24 mouse cellular contexts compared by ENCODE assay signal in genomic region chr17:11617552-11617951, GRCm38 (mm10).
DNase-seq lines count a peak whose midpoint lies in the region; ATAC-seq and TF ChIP-seq lines count a peak whose summit lies in the region.
"Had no signal": no experiment of that assay in that cellular context is flagged by ENCODE, and none has a peak within 500 bp of the region (broad histone marks: within the 10 kb centered on the region; RNA-seq: fewer than 3 reads in every experiment).

No protein-coding gene starts in this region.

- peak; percentile 39 for DNase-seq in embryonic facial prominence, embryonic 11.5 days (ENCODE audit: low spot score)
- DNase-seq in embryonic facial prominence, embryonic 10.5 days (ENCODE audit: low spot score), result no peak
- DNase-seq in brain, embryonic 14.5 days (ENCODE audit: low read depth), result peak; percentile 46
- no peak for DNase-seq in forebrain, postnatal 0 days
- no peak for DNase-seq in kidney, postnatal 4 days
- DNase-seq: adrenal gland, adult 8-10 months; adrenal gland, postnatal 25 days; cerebellum, adult 11 months; cerebellum, adult 2 months; cerebellum, adult 9-11 months; cerebellum, postnatal 25 days; gastrocnemius, postnatal 25 days; heart, adult 2 months; heart, postnatal 14 days; heart, postnatal 4 days had no signal

- H3K4me1 ChIP-seq in embryonic facial prominence, embryonic 11.5 days (ENCODE audit: control insufficient read depth, insufficient read depth, low read length), result no peaks in the 10 kb centered on the region; the same call in 1 of the 2 replicates
- peaks cover 26% of the 10 kb centered on the region; the same call in 1 of the 2 replicates for H3K4me1 ChIP-seq in embryonic facial prominence, embryonic 10.5 days
- peaks cover 22% of the 10 kb centered on the region for H3K4me1 ChIP-seq in forebrain, embryonic 15.5 days
- peaks cover 4% of the 10 kb centered on the region; the same call in 1 of the 2 replicates for H3K4me1 ChIP-seq in forebrain, embryonic 12.5 days
- H3K4me1 ChIP-seq in forebrain, postnatal 0 days (ENCODE audit: insufficient read depth), result peaks cover 14% of the 10 kb centered on the region; the same call in 1 of the 2 replicates

- 78% methylated on average over 2 of the region's 2 CpGs for WGBS in embryonic facial prominence, embryonic 11.5 days
- WGBS in embryonic facial prominence, embryonic 10.5 days, result 84% methylated on average over 2 of the region's 2 CpGs
- WGBS in forebrain, embryonic 15.5 days, result 58% methylated on average over 2 of the region's 2 CpGs
- WGBS in forebrain, embryonic 12.5 days, result 80% methylated on average over 2 of the region's 2 CpGs
- WGBS in forebrain, postnatal 0 days, result 45% methylated on average over 2 of the region's 2 CpGs

- H3K4me3 ChIP-seq in embryonic facial prominence, embryonic 11.5 days (ENCODE audit: low read depth, low read length), result no peak overlapping the region
- H3K4me3 ChIP-seq in embryonic facial prominence, embryonic 10.5 days, result no peak overlapping the region
- H3K4me3 ChIP-seq in forebrain, embryonic 15.5 days, result no peak overlapping the region
- H3K4me3 ChIP-seq in forebrain, embryonic 12.5 days (replicated peaks), result no peak overlapping the region
- H3K4me3 ChIP-seq in forebrain, postnatal 0 days (ENCODE audit: low read depth, low read length), result no peak overlapping the region
- H3K4me3 ChIP-seq: heart, adult 2 months; heart, embryonic 10.5 days; heart, embryonic 13.5 days had no signal

- H3K36me3 ChIP-seq in embryonic facial prominence, embryonic 11.5 days (replicated peaks; ENCODE audit: control insufficient read depth, insufficient read depth, low read depth, low read length), result no peaks in the 10 kb centered on the region
- no peaks in the 10 kb centered on the region for H3K36me3 ChIP-seq in embryonic facial prominence, embryonic 10.5 days (replicated peaks)
- H3K36me3 ChIP-seq in forebrain, embryonic 15.5 days, result no peaks in the 10 kb centered on the region
- H3K36me3 ChIP-seq in forebrain, embryonic 12.5 days (replicated peaks), result no peaks in the 10 kb centered on the region
- no peaks in the 10 kb centered on the region for H3K36me3 ChIP-seq in forebrain, postnatal 0 days (ENCODE audit: insufficient read depth)
- H3K36me3 ChIP-seq: heart, embryonic 10.5 days; heart, embryonic 13.5 days had no signal

- H3K27ac ChIP-seq in embryonic facial prominence, embryonic 11.5 days (replicated peaks; ENCODE audit: low read depth, low read length), result no peak overlapping the region
- no peak overlapping the region for H3K27ac ChIP-seq in embryonic facial prominence, embryonic 10.5 days (replicated peaks)
- H3K27ac ChIP-seq in forebrain, embryonic 15.5 days (replicated peaks), result peak overlapping the region; percentile 62
- H3K27ac ChIP-seq in forebrain, embryonic 12.5 days, result no peak overlapping the region
- H3K27ac ChIP-seq in forebrain, postnatal 0 days (ENCODE audit: low read depth, low read length), result no peak overlapping the region; the same call in 1 of the 2 replicates
- H3K27ac ChIP-seq: heart, adult 2 months; heart, embryonic 10.5 days; heart, embryonic 13.5 days; hindbrain, embryonic 14.5 days; hindbrain, postnatal 0 days had no signal

- no peaks in the 10 kb centered on the region for H3K27me3 ChIP-seq in embryonic facial prominence, embryonic 11.5 days (ENCODE audit: control insufficient read depth, insufficient read depth, low read length)
- H3K27me3 ChIP-seq in embryonic facial prominence, embryonic 10.5 days (replicated peaks; ENCODE audit: low read depth, poor library complexity, severe bottlenecking), result 0 out of 2 replicates have a peak, but pooled peaks cover 2% of the 10 kb centered on the region
- no peaks in the 10 kb centered on the region for H3K27me3 ChIP-seq in forebrain, embryonic 15.5 days
- no peaks in the 10 kb centered on the region for H3K27me3 ChIP-seq in forebrain, embryonic 12.5 days
- H3K27me3 ChIP-seq in forebrain, postnatal 0 days (ENCODE audit: insufficient read depth, low read length), result no peaks in the 10 kb centered on the region

- no peak for TF ChIP-seq CTCF in brain, embryonic 14.5 days (IDR thresholded peaks at IDR 0.05; ENCODE audit: borderline replicate concordance, extremely low read depth, insufficient read depth, insufficient read length)
- no peak for TF ChIP-seq CTCF in forebrain, postnatal 0 days (IDR thresholded peaks at IDR 0.05; ENCODE audit: low read depth)

- TF ChIP-seq POLR2A in brain, embryonic 14.5 days (IDR thresholded peaks at IDR 0.05; ENCODE audit: borderline replicate concordance, extremely low read depth, insufficient read depth, insufficient read length, poor library complexity, severe bottlenecking), result no peak

- H3K9me3 ChIP-seq in embryonic facial prominence, embryonic 11.5 days (replicated peaks; ENCODE audit: control insufficient read depth, low read length), result no peaks in the 10 kb centered on the region
- H3K9me3 ChIP-seq in embryonic facial prominence, embryonic 10.5 days, result no peaks in the 10 kb centered on the region
- no peaks in the 10 kb centered on the region for H3K9me3 ChIP-seq in forebrain, embryonic 15.5 days
- H3K9me3 ChIP-seq in forebrain, embryonic 12.5 days, result no peaks in the 10 kb centered on the region
- H3K9me3 ChIP-seq in forebrain, postnatal 0 days (ENCODE audit: low read length), result no peaks in the 10 kb centered on the region
- H3K9me3 ChIP-seq: heart, embryonic 10.5 days; heart, embryonic 13.5 days had no signal

- no peak for ATAC-seq in embryonic facial prominence, embryonic 11.5 days (replicated peaks; ENCODE audit: insufficient number of reproducible peaks, low FRiP score, low TSS enrichment, low read depth)
- ATAC-seq in forebrain, embryonic 15.5 days (replicated peaks), result peak; percentile 64
- ATAC-seq in forebrain, embryonic 12.5 days (ENCODE audit: low FRiP score), result no peak
- ATAC-seq in forebrain, postnatal 0 days, result peak; percentile 58
- ATAC-seq: activated CD4-positive, CD25-positive, alpha-beta regulatory T cell, adult 4 months; hindbrain, postnatal 0 days; inflammation-experienced regulatory T-cells, adult 6 months; intestine, embryonic 16.5 days had no signal

- no peak overlapping the region for H3K4me2 ChIP-seq in embryonic facial prominence, embryonic 11.5 days (ENCODE audit: low read depth, low read length)
- no peak overlapping the region for H3K4me2 ChIP-seq in forebrain, embryonic 15.5 days (replicated peaks)
- no peak overlapping the region for H3K4me2 ChIP-seq in forebrain, embryonic 12.5 days
- no peak overlapping the region for H3K4me2 ChIP-seq in forebrain, postnatal 0 days (ENCODE audit: low read depth)
- H3K4me2 ChIP-seq: heart, embryonic 13.5 days; hindbrain, embryonic 14.5 days had no signal

- H3K9ac ChIP-seq in embryonic facial prominence, embryonic 11.5 days (replicated peaks; ENCODE audit: low read length), result no peak overlapping the region
- no peak overlapping the region for H3K9ac ChIP-seq in forebrain, embryonic 15.5 days (replicated peaks)
- no peak overlapping the region for H3K9ac ChIP-seq in forebrain, embryonic 12.5 days
- H3K9ac ChIP-seq in forebrain, postnatal 0 days, result no peak overlapping the region
- H3K9ac ChIP-seq: heart, embryonic 13.5 days; hindbrain, embryonic 14.5 days had no signal

Comparison
In these comparisons a context has a peak if more than half of its experiments do, and no peak if none do; other contexts are left out.
1. ATAC-seq: peak in forebrain, embryonic 15.5 days (single experiment) and forebrain, postnatal 0 days (single experiment); none in embryonic facial prominence, embryonic 11.5 days (single experiment) and forebrain, embryonic 12.5 days (single experiment).
2. DNase-seq: peak in embryonic facial prominence, embryonic 11.5 days (single experiment) and brain, embryonic 14.5 days (single experiment); none in embryonic facial prominence, embryonic 10.5 days (single experiment), forebrain, postnatal 0 days (single experiment) and kidney, postnatal 4 days (0 of 2).